Mouse (Mus musculus) thymus, postnatal 4 days (tissue): Measurements from ENCODE around the gene Gm29666.

ENCODE experiments used
- DNase-seq: peaks from one replicate; pipeline ENCODE4 v3.0.0; 2021

Gm29666 gene

DNA sequence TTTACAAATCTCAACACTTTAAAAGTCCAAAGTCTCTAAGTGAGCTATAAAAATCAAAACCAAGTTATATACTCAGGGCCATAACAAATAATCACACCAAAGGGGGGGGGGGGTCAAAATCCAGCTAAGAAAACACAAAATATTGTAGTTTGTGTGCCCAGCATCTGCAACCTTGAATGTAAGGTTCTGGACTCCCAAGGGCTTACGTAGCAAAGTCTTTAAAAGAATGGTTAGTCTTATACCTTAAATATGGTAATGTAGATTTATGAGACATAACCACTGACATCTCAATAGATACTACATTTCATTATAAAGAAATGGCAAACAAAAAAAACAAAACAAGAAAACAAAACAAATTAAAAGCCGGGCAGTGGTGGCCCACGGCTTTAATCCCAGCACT lies at the start of gene Gm29666:
Gm29666 (minus strand) TSS at position 101 of the 400 bp plus-strand sequence.
- no peak for DNase-seq

DNA sequence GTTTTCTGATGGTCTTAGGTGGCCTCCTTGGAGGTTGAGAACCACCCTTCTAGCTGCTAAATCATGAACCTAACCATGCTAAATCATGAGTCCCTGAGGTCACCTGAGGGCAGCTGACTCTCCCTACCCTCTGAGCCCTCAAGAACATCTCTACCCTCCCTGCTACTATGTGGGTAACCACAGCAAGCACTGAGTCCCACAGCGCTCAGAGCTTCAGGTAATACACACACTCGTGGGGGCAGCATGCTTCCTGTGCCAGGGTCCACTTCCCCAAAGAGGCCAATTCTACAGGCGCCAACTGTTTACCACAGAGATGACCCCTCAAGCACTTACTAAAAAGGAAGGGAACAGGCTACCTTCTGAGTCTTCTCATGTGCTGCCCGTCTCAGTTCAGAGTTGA lies 48.7 kb upstream of the Gm29666 start:
- DNase-seq = no peak

DNA sequence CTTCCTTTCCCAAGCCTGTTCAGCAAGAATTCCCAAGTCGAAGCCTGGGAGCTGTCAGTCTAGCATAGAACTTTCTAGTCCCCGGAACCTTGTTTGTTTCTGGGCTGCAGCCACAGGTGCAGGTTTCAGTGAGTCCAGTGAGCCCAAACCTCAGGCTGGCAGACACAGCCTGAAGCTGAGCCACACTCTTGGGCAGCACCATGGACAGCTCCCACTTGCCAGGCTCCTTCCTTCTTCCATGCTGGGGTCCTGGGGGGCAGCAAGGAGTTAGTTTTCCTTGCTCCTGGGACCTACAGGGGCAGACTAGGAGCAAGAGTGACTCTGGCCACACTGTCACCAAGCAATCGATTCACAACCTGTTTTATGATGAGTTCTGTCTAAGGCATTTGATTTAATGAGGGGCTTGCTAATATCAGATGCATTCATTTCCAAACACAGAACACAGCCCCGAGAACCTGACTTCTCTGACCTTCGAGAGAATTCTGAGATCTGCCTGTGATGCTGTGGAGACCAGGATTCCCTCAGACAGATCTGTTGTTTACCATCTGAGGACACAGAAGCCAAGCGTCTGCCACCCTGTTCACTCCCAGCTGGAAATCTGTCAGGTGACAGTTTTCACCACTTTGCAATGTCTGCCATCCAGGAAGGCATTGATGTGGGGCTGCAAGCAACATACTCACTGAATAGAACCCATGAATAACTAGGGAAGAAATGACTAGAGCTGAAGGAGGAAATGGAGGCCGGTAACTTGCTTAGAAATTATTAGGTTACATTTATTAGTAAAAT lies 45.9 kb upstream of the Gm29666 start:
- DNase-seq = peak; percentile 88

DNA sequence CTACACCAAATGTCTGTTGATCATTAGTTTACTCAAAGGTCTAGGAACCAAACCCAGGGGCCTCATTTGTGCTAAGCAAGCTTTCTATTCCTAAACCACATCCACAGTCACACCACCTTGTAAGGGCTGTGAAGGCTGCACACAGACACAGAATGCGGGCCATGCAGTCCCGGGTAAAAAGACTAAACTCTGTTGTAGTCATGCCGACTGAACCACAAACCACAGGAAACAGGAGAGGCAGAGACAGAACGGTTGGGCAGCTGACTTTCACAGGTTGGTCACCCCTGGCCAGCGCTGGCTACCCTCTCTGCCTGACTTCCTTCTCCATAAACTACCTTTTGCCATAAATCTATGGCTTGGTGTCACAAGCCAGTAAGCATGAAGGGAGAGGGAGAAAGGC lies 44.9 kb upstream of the Gm29666 start:
- DNase-seq = no peak

DNA sequence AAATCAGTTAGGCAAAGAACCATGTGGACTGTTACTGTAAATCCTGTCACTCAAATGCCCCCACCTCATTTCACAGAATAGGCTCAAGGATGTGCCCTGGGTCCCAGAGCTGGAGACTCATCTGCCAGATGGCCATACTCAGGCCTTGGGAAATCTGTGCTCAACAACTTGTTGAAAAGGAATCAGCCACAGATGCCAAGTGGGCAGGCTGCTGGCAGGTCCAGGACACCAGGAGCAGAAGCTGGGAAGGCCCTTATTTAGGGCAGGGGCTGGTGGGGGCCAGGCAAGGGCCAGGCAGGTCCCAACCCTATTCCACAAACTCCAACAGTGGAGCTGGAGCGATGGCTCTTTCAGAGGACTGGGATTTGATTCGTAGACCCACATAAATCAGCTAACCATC lies 42.7 kb upstream of the Gm29666 start:
- DNase-seq = no peak

DNA sequence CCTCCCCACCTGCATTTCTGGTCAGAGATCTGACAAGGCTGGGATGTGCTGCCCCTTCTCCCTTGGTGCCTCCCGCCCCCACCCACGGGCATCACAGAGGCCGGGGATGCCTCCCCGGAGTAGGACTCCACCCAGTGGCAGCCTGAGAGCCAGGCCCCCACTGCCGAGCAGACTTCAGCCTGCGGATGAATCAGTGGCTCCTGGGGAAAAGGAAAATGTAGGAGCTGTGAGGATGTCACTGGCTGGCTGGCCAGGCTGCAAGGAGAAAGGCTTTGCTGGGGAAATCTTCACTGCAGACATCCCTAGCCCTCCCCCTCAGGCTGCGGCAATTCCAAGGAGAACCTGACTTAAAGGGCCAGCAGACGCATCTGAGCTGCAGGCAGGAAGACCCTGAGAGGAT lies 40.9 kb upstream of the Gm29666 start:
- no peak for DNase-seq

DNA sequence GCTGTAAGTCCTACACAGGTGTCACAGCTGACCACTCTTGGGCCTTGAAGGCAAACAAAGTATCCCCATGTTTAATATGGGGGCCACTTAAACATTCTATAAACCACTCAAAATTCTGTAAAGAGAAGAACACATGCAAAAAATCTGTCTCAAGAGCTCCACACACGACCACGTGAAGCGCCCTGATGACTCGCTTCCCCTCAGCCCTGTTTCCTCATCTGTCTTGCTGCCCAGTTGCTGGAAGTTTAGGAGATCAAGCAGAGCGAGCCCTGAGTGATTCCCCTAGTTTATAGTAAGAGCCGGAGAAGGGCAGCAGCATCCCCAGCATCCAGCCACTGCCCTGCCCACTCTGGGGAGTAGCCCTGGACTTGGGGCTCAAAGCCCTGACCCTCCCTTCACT lies 40.1 kb upstream of the Gm29666 start:
- no peak for DNase-seq

DNA sequence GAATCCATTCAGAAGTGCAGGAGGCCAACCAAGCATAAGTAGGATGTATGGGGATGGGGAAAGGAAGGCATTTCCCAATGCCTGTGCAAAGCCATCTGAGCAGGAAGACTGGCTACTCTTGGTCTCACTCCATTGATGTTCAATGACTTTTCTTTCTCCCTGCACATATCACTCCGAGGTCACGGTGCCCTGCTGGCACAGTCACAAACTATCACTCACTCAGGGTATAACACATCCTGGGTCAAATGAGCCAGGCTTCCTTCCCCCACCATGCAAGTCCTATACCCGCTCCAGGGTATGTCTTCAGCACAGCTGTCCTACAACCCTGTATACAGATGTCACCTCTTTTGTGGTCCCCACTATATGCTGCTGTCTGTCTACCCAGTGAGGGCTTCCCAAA lies 38.5 kb upstream of the Gm29666 start:
- DNase-seq = no peak

DNA sequence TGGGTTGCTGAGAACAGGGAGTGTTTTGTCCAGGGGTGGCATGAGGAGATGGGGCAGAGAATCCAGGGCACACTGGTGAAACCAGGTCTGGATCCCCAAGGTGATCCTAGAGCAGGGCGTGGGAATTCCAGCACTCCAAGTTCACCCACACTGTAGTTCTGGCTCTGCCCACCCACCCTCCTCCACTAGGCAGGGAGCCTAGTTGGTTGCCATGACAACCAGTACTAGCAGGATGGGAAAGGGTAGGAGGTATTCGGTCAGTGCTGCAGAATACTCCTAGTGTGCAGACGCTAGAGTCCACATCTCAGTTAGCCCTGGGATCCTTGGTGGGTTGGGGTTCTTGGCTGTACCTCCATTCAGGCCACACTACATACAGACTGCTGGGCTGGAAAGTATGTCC lies 38.0 kb upstream of the Gm29666 start:
- no peak for DNase-seq

DNA sequence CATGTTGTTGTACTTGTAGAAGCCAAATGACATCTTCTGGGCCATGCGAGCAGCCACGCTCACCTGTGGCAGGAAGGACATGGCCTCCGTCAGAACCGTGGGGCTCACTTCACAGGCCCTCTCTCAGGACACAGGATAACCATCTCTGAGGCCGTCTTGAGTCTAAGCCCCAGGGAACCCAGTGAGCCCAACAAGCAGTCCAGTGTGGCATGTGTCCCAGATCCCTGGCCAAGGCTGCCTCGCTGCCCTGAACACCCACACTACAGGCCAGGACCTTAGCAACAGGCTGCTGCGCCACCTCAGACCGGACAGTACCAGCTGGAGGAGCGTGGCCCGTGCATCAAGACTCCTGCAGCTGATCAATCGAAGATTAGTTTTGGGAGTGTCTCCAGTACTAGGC lies 33.4 kb upstream of the Gm29666 start:
- no peak for DNase-seq

DNA sequence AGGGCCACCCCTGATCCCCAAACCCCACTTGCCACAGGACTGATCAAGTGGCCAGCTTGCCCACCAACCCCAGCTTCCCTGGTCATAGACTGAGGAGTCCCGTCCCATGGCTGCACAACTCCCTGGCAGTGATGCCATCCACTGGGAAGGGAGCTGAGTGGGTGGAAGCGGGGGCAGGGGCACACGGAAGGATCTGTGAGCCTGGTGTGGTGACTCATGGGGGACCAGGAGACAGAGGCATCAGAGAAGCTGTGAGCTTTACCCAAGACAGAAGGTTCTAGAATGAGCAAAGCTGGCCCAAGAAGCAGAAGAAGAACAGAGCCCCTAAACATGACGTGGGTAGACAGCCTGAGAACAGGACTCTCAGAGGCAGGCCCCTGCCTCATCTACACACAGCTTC lies 30.2 kb upstream of the Gm29666 start:
- no peak for DNase-seq

DNA sequence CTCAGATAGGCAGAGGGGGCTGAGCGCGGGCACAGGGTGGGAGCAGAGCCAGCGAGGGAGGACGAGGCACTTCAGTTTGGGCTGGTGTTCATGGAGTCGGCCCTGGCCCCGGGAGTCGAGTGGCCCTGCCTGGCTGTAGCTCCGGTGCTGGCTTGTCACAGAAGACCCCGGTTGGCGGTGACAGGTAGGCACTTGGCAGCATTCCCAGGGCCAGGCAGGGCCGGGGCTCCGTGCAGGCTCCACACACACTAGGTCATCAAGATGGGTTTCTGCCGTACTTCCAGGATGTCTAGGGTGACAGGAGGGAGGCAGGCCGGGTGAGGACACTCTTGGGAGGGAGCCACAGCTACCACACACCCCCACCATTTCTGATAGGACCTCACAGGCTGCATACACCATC lies 29.2 kb upstream of the Gm29666 start:
- no peak for DNase-seq

DNA sequence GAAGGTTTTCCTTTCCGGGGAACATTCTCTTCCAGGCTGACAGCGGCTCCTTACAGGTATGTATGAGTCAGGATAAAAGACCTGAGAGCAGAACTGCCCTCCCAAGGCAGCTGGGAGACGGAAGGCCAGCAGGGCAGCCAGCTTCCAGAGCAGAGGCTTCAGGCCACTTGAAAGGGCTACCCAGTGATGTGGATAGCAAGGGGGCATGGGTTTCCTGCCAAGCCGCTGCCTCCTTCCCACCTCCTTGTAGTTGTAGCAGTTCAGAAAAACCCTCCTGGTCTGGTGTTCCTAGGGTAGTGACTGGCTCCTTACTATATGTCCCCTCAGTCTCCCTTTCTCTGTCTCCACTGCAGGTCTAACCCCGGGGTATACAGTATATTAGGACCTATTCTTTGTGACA lies 24.5 kb upstream of the Gm29666 start:
- DNase-seq = no peak

DNA sequence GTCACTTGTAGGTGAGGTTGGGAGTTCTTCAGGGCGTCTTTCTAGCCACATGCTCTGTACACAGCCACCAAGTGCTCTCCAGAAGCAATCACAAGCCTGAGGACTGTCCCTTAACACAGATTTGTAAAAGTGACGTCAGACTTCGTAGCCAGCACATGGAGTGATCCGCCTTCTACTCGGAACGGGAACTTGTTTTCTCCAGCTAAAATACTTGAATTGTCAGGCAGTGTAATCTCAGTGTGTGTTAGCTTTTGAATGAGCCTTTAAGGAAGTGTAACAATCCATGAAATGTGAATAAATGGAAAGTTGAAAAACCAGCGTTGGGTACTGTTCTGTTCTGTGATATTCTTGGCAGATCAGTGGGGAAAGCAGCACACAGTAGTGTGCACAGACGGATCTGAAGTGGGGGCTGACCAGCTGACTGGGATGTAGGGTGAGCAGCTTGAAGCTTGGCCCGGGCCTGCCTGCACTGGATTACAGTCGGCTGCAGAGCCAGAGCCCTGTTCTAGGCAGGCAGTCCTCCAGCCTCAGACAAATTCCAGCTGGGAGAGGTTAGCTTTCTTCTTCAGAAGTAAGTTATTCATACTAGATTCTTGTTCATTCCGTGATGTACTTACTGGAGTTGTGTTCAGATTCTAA lies 22.9 kb upstream of the Gm29666 start:
- no peak for DNase-seq

DNA sequence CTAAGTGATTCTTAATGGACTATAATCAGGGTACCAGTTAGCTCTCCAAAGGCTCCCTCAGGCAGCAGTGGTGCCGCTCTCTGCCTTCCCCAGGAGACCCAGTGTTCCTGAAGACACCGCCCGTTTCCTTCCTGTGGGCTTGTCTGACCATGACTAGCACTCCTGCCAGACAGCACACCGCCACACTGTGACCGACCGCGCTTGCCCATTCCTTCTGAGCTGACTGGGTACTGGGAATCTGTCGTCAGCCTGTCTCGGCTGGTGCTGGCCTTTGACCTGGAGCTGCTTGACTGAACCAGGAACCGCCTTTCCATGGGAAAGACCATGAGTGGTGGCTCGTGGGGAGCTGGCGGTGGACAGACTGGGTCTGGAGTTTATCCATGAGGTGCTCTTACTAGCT lies 20.3 kb upstream of the Gm29666 start:
- no peak for DNase-seq

DNA sequence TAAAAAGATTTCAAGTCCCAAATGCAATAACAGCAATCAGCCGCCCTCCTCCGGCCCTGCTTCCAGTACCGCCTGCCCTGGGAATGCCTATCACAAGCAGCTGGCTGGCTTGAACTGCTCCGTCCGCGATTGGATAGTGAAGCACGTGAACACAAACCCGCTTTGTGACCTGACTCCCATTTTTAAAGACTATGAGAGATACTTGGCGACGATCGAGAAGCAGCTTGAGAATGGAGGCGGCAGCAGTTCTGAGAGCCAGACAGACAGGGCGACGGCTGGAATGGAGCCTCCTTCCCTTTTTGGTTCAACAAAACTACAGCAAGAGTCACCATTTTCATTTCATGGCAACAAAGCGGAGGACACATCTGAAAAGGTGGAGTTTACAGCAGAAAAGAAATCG lies 15.1 kb upstream of the Gm29666 start:
- DNase-seq = no peak

DNA sequence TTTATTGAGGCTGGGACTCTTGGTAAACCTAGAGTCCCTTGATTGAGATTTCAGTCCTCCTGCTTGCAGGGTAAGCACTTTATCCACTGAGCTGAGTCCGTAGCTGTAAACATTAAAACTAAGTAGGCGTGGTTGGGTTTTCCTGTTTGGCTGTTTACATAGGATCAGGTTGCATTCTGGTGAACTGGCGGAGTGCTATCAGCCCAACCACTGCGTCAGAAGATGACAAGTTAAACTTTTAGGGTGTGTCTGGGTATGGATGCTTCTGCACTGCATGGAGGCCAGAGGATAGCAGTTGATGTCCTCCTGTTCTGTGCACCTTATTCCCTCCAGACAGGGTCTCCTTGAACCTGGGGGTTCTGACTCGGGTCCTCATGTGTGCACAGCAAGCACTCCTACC lies 12.5 kb upstream of the Gm29666 start:
- no peak for DNase-seq

DNA sequence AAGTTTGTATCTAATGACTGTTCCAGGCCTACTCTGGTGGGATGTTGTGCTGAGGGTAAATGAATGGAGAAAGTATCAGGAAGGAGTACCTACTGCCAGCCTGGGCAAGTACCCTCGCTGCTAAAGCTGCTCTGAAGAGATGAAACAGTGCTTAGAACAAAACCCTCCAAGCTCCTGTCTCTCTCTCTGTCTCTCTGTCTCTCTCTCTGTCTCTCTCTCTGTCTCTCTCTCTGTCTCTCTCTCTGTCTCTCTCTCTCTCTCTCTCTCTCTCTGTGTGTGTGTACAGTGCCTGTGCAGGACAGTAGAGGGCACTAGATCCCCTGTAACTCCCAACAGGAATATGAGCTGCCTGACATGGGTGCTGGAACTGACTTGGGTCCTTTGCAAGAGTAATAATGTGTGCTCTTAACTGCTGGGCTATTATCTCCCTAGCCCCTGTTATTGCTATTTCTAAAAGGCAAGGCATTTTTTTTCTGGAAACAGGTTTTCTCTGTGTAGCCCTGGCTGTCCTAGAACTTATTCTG lies 5.7 kb upstream of the Gm29666 start:
- DNase-seq = peak; percentile 22

DNA sequence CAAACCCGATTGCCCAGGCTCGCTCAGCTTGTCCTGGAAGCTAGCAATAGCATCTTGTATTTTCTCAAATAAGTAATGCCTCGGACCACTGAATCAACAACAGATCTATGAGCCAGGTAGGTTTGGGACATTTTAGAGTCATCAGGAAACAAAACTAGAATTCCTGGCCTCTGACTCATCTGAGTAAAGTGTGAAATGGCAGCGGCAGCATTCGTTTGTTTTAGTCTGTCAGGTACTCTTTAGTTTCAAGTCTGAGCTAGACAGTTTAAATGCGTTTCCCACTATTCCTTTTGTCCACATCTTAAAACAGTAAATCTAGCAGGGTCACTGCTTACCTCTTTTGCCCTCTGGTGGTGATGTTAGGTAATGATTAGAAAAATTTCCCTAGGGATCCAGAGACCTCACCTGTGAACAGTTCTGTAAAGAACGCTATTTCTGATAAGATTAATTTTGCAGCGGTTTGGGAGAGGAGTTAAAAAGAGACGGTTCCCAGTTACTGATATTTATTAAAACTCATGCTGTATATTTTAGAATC lies 5.0 kb upstream of the Gm29666 start:
- DNase-seq = peak; percentile 12

DNA sequence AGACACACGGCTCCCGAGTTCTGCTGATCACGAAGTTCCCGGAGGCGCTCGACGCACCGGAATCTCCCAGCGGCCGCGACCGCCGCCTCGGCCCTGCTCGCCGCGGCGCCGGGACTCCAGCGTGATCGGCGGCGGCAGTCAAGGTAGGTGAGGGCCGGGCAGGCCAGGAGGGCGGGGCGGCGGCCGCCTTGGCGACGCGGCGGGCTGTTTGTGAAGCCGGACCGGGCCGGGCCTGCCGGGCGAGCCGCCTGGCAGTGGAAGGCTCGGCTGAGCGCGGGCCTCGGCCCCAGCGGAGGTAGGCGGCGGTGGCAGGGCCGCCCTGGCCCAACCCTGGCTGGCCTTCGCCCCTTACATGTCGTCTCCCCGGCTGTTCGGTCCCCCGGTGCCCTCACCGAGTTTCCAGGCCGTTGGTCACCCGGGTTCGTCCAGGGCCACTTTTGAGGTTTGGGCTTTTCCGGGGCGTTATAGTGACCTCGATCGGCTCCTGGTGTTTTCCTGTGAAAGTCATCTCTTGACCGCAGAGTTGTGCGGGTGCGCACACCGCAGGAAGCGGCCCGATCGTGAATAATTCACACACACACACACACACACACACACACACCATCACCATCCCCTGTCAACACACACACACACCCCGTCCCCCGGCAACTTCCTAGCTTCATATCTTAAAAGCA lies 3.8 kb upstream of the Gm29666 start:
- DNase-seq = no peak

DNA sequence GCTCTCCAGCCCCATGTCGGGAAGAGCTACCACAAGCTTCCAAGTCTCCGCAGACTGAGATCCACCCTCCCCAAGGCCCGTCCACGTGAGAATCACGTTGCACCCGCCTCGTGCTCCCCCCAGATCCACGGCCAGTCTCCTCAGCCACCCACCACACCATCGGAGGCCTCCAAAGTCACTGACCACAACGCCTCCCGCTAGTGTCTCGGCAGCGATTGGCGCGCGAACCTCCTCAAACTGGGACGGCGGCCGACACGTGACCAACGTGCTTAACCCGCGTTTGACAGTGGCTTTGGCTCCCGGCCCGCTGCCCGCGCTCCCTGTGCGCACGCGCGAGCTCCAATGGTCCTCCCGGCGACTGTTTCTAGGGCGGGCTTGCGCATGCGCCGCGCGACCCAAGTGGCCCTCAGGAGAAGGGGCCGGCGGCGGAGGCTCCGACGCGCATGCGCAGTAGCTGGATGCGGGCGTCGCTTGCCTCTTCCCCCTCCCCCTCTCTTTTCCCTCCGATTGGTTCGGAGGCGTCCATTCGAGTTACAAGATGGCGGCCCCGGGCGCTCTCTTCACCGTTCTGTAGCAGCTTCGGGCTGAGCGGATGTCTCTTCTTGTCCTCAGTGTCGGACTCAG lies 3.2 kb upstream of the Gm29666 start, which contains the start of gene Nup50:
Nup50 (plus strand) TSS at position 528 of the 624 bp plus-strand sequence.
- peak; percentile 99 for DNase-seq

DNA sequence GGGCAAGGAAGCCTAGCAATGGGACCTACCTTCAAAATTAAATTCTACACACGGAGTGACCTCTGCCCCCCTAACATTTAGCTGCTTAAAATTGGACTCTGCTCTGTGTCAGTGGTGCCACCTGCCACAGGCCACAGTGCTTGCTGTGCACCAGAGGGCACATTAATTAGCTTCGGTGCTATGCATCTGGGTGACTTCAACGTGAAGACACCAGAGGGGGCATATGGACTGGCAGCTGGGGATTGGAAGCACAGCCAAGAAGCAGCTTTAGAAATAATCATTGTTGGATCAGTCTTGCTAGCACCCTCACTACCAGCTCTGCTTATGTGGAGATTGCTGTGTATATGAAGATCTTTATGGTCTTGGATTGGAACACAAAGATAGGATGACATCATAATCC lies 6.6 kb downstream of the Gm29666 start:
- DNase-seq = no peak

DNA sequence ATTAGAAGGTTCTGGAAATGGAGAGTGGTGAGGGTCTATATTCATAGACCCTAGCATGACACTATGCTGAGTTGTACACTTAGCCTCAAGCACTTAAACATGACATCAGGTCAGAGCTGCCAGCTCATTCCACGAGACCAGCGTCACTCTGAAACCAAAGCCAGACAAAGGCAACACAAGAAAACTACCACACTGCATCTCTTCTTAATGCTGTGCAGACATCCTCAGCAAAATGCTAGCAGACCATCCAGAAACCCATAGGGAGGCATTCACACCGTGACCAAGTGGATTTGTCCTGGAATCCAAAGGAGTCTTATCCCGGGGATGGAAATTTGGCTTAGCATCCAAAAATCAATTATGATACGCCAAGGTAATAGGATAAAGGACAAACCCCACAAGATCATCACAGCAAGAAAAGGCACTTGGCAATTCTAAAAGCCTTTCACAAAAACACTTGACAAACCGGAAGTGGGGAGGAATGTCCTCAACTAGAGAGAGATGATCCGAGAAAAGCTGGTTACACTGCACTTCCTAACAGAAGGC lies 15.9 kb downstream of the Gm29666 start:
- DNase-seq = no peak
